In the genomic region with DNA sequence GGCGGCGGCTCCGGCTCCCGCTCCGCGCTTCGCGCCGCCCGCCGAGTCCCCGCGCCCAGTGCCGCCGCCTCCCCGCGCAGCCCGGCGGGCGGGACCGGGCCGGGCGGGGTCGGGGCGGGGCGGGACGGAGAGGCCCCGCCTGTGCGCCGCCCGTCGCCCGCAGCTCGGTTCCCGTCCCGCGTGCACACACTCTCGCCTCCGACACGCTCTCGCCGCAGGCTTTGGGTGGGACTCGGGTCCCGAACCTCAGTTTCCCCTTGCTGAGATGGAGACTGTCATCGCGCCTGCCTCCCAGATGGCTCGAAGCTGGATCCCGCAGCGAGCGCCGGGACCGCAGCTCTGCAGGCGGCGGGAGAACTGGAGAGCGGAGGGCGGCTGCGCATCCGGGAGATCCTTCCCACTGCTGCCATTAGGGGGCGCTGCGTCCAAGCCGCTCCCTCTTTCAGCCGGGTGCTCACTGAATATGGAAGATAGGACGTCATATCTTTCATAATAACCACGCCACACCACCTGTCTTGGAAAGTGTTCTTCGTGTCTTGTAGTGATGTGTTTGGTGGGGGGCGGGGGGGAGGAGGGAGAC, we compare ENCODE assay signal across 8 mouse cellular contexts. TPM values are rescaled to one million over a fixed set of nuclear protein-coding genes. Genes with fewer than 3 reads are reported as not detected.
DNase-seq lines count a peak whose midpoint lies in the region; ATAC-seq lines count a peak whose summit lies in the region.

Gene Coro2a, minus strand, starts transcription at position 359 of the 580 bp plus-strand sequence.

- peak; percentile 70 for ATAC-seq in forebrain, embryonic 11.5 days (replicated peaks; ENCODE audit: low FRiP score)
- peak; percentile 37; the same call in 1 of the 2 replicates for ATAC-seq in heart, embryonic 15.5 days (replicated peaks; ENCODE audit: insufficient number of reproducible peaks, insufficient read depth, low FRiP score, low read depth)
- ATAC-seq in liver, embryonic 13.5 days (ENCODE audit: low read depth), result peak; percentile 69
- ATAC-seq in stomach, embryonic 15.5 days (ENCODE audit: insufficient read depth, low FRiP score, low read depth), result peak; percentile 52

- H3K9me3 ChIP-seq in forebrain, embryonic 11.5 days (ENCODE audit: control insufficient read depth, low read length), result no peaks in the 10 kb centered on the region
- H3K9me3 ChIP-seq in heart, embryonic 15.5 days (replicated peaks), result no peaks in the 10 kb centered on the region
- no peaks in the 10 kb centered on the region for H3K9me3 ChIP-seq in liver, embryonic 13.5 days (replicated peaks)
- no peaks in the 10 kb centered on the region for H3K9me3 ChIP-seq in stomach, embryonic 15.5 days

- peak; percentile 79 to 85 for DNase-seq in CD8-positive naive resting alpha-beta T cell, adult 2 months (ENCODE audit: low read depth in 2 of 2, low spot score in 2 of 2)
- peak; percentile 71 for DNase-seq in c-Kit-positive CD71-positive TER-119-negative erythroid progenitor cells, embryonic 14.5 days (ENCODE audit: low read depth)
- peak; percentile 93 for DNase-seq in forebrain, embryonic 11.5 days (ENCODE audit: low spot score)
- peak; percentile 65 to 71 for DNase-seq in kidney, postnatal 25 days
- DNase-seq in liver, embryonic 13.5 days, result peak; percentile 67
- peak; percentile 82 for DNase-seq in neural tube, embryonic 10.5 days (ENCODE audit: extremely low spot score, low spot score)

- H3K4me3 ChIP-seq in forebrain, embryonic 11.5 days (ENCODE audit: low read depth, low read length), result peak within 1 kb of the TSS; percentile 56
- H3K4me3 ChIP-seq in heart, embryonic 15.5 days, result peak within 1 kb of the TSS; percentile 57
- peak within 1 kb of the TSS; percentile 63 for H3K4me3 ChIP-seq in liver, embryonic 13.5 days (replicated peaks)
- H3K4me3 ChIP-seq in stomach, embryonic 15.5 days (replicated peaks), result peak within 1 kb of the TSS; percentile 62

- H3K4me2 ChIP-seq in forebrain, embryonic 11.5 days (ENCODE audit: low read depth, low read length, severe bottlenecking), result peak within 1 kb of the TSS; percentile 97
- peak within 1 kb of the TSS; percentile 97 for H3K4me2 ChIP-seq in heart, embryonic 15.5 days
- H3K4me2 ChIP-seq in liver, embryonic 13.5 days, result peak within 1 kb of the TSS; percentile 84
- peak within 1 kb of the TSS; percentile 98 for H3K4me2 ChIP-seq in stomach, embryonic 15.5 days

- H3K36me3 ChIP-seq in forebrain, embryonic 11.5 days (ENCODE audit: control insufficient read depth, insufficient read depth, low read length), result no peaks in the 10 kb centered on the region
- no peaks in the 10 kb centered on the region for H3K36me3 ChIP-seq in heart, embryonic 15.5 days
- H3K36me3 ChIP-seq in liver, embryonic 13.5 days, result no peaks in the 10 kb centered on the region
- no peaks in the 10 kb centered on the region for H3K36me3 ChIP-seq in stomach, embryonic 15.5 days

- under 1% methylated on average over 44 of the region's 66 CpGs for WGBS in forebrain, embryonic 11.5 days
- under 1% methylated on average over 41 of the region's 66 CpGs for WGBS in heart, embryonic 15.5 days
- WGBS in liver, embryonic 13.5 days (ENCODE audit: insufficient replicate concordance), result under 1% methylated on average over 39 of the region's 66 CpGs
- under 1% methylated on average over 45 of the region's 66 CpGs for WGBS in stomach, embryonic 15.5 days

- H3K4me1 ChIP-seq in forebrain, embryonic 11.5 days (replicated peaks; ENCODE audit: control insufficient read depth, insufficient read depth, low read length), result no peaks in the 10 kb centered on the region; the same call in 1 of the 2 replicates
- H3K4me1 ChIP-seq in heart, embryonic 15.5 days (replicated peaks), result peaks cover 13% of the 10 kb centered on the region
- H3K4me1 ChIP-seq in liver, embryonic 13.5 days (replicated peaks), result peaks cover 38% of the 10 kb centered on the region
- H3K4me1 ChIP-seq in stomach, embryonic 15.5 days, result peaks cover 8% of the 10 kb centered on the region

- peak within 1 kb of the TSS; percentile 61 for H3K9ac ChIP-seq in forebrain, embryonic 11.5 days (ENCODE audit: low read length)
- peak within 1 kb of the TSS; percentile 52 for H3K9ac ChIP-seq in heart, embryonic 15.5 days
- H3K9ac ChIP-seq in liver, embryonic 13.5 days, result peak within 1 kb of the TSS; percentile 65
- peak within 1 kb of the TSS; percentile 56 for H3K9ac ChIP-seq in stomach, embryonic 15.5 days

- no peak within 1 kb of the TSS for H3K27ac ChIP-seq in forebrain, embryonic 11.5 days (ENCODE audit: low read depth, low read length)
- no peak within 1 kb of the TSS for H3K27ac ChIP-seq in heart, embryonic 15.5 days
- no peak within 1 kb of the TSS for H3K27ac ChIP-seq in liver, embryonic 13.5 days
- H3K27ac ChIP-seq in stomach, embryonic 15.5 days, result peak within 1 kb of the TSS; percentile 59

- peaks cover 16% of the 10 kb centered on the region for H3K27me3 ChIP-seq in forebrain, embryonic 11.5 days (ENCODE audit: control insufficient read depth, insufficient read depth, low read length)
- peaks cover 94% of the 10 kb centered on the region for H3K27me3 ChIP-seq in heart, embryonic 15.5 days
- H3K27me3 ChIP-seq in liver, embryonic 13.5 days, result peaks cover 63% of the 10 kb centered on the region
- peaks cover 15% of the 10 kb centered on the region for H3K27me3 ChIP-seq in stomach, embryonic 15.5 days (replicated peaks)

RNA-seq across cellular contexts. Expression of gene Coro2a, which starts in this region (rescaled TPM):
- 2.5 and 2.8 TPM in 2 replicates for polyA plus RNA-seq in forebrain, embryonic 11.5 days (2014; fragmentation: Nextera tagmentation; extraction: Ambion mirVana)
- polyA plus RNA-seq in heart, embryonic 15.5 days (2015; fragmentation: Nextera tagmentation; extraction: Ambion mirVana), result 0.87 and 6.5 TPM in 2 replicates
- polyA plus RNA-seq in liver, embryonic 13.5 days (2015; fragmentation: Nextera tagmentation; extraction: Ambion mirVana), result 3.0 and 3.7 TPM in 2 replicates
- 20.4 and 29.1 TPM in 2 replicates for polyA plus RNA-seq in stomach, embryonic 15.5 days (2015; fragmentation: Nextera tagmentation; extraction: Ambion mirVana)
